8 mouse cellular contexts compared by ENCODE assay signal in the genomic region with DNA sequence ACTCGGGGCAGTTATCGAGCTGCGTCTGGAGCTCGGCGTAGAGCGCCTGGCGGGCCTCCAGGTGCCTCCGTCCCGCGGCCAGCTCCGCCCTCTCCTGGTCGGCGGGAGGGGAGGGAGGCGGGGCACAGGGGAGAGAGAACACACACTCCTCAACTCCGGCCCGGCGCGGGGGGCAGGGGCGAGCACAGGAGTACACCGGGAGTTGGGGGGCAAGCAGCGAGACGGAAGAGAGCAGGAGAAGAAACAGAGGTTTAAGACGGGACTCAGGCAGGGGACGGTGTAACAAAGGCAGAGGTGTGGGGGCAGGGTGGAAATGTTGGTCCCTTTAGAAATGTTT. TPM values are rescaled to one million over a fixed set of nuclear protein-coding genes. Genes with fewer than 3 reads are reported as not detected.
DNase-seq lines count a peak whose midpoint lies in the region; ATAC-seq lines count a peak whose summit lies in the region.

No protein-coding gene starts in this region.

- H3K27me3 ChIP-seq in intestine, embryonic 14.5 days (replicated peaks; ENCODE audit: control insufficient read depth, insufficient read depth, low read length) = no peaks in the 10 kb centered on the region
- peaks cover 21% of the 10 kb centered on the region for H3K27me3 ChIP-seq in liver, embryonic 15.5 days
- no peaks in the 10 kb centered on the region for H3K27me3 ChIP-seq in neural tube, embryonic 12.5 days (replicated peaks)

- H3K4me2 ChIP-seq in intestine, embryonic 14.5 days (ENCODE audit: low read length) = peak overlapping the region; percentile 67
- H3K4me2 ChIP-seq in liver, embryonic 15.5 days = peak overlapping the region; percentile 66
- peak overlapping the region; percentile 60 for H3K4me2 ChIP-seq in neural tube, embryonic 12.5 days (replicated peaks)

- H3K27ac ChIP-seq in intestine, embryonic 14.5 days (ENCODE audit: low read depth) = no peak overlapping the region; the same call in 1 of the 2 replicates
- no peak overlapping the region for H3K27ac ChIP-seq in liver, embryonic 15.5 days (replicated peaks)
- H3K27ac ChIP-seq in neural tube, embryonic 12.5 days = no peak overlapping the region

- H3K36me3 ChIP-seq in intestine, embryonic 14.5 days (ENCODE audit: control insufficient read depth, insufficient read depth, low read length) = peaks cover 52% of the 10 kb centered on the region
- no peaks in the 10 kb centered on the region for H3K36me3 ChIP-seq in liver, embryonic 15.5 days (replicated peaks)
- H3K36me3 ChIP-seq in neural tube, embryonic 12.5 days = peaks cover 85% of the 10 kb centered on the region

- DNase-seq in T-cell, adult 2 months (ENCODE audit: low spot score) = peak; percentile 46
- DNase-seq in embryo, embryonic 10.5 days (ENCODE audit: low spot score) = peak; percentile 70
- DNase-seq in gastrocnemius, postnatal 4 days (ENCODE audit: low spot score in 2 of 2) = peak; percentile 73 to 81
- DNase-seq in intestine, embryonic 14.5 days (ENCODE audit: low spot score) = peak; percentile 85
- peak; percentile 74 to 80 for DNase-seq in thymus, postnatal 36 days
- no peak for DNase-seq in cerebellum, adult 9-11 months

- WGBS in intestine, embryonic 14.5 days = 5% methylated on average over 24 of the region's 24 CpGs
- 13% methylated on average over 23 of the region's 24 CpGs for WGBS in liver, embryonic 15.5 days (ENCODE audit: insufficient replicate concordance)
- 6% methylated on average over 24 of the region's 24 CpGs for WGBS in neural tube, embryonic 12.5 days

- H3K9me3 ChIP-seq in intestine, embryonic 14.5 days (ENCODE audit: control insufficient read depth, low read length) = no peaks in the 10 kb centered on the region
- H3K9me3 ChIP-seq in liver, embryonic 15.5 days (replicated peaks) = no peaks in the 10 kb centered on the region
- H3K9me3 ChIP-seq in neural tube, embryonic 12.5 days = no peaks in the 10 kb centered on the region

- peak overlapping the region; percentile 29 for H3K9ac ChIP-seq in intestine, embryonic 14.5 days (ENCODE audit: low read length)
- peak overlapping the region; percentile 21; the same call in 1 of the 2 replicates for H3K9ac ChIP-seq in liver, embryonic 15.5 days
- H3K9ac ChIP-seq in neural tube, embryonic 12.5 days = peak overlapping the region; percentile 42

- peak; percentile 82 for ATAC-seq in intestine, embryonic 14.5 days (replicated peaks; ENCODE audit: low FRiP score, low TSS enrichment, low read depth)
- peak; percentile 55 for ATAC-seq in liver, embryonic 15.5 days (ENCODE audit: insufficient read depth)
- peak; percentile 79 for ATAC-seq in neural tube, embryonic 12.5 days (ENCODE audit: low FRiP score, low read depth)

- peaks cover 10% of the 10 kb centered on the region; the same call in 1 of the 2 replicates for H3K4me1 ChIP-seq in intestine, embryonic 14.5 days (replicated peaks; ENCODE audit: control insufficient read depth, insufficient read depth, low read length)
- H3K4me1 ChIP-seq in liver, embryonic 15.5 days (replicated peaks) = peaks cover 24% of the 10 kb centered on the region
- peaks cover 21% of the 10 kb centered on the region for H3K4me1 ChIP-seq in neural tube, embryonic 12.5 days

- peak overlapping the region; percentile 36 for H3K4me3 ChIP-seq in intestine, embryonic 14.5 days (ENCODE audit: low read depth, low read length)
- H3K4me3 ChIP-seq in liver, embryonic 15.5 days (replicated peaks) = peak overlapping the region; percentile 45
- H3K4me3 ChIP-seq in neural tube, embryonic 12.5 days = peak overlapping the region; percentile 25

RNA-seq across cellular contexts. Expression of a gene that starts 26.6 kb away (rescaled TPM):
- total RNA-seq in gastrocnemius, postnatal 4 days (2021) = 100 to 1,000 TPM; 104 to 123 TPM
- 21.4 and 22.6 TPM in 2 replicates for polyA plus RNA-seq in intestine, embryonic 14.5 days (2014; fragmentation: Nextera tagmentation; extraction: Ambion mirVana)
- 2.5 and 2.7 TPM in 2 replicates for polyA plus RNA-seq in liver, embryonic 15.5 days (2015; fragmentation: Nextera tagmentation; extraction: Ambion mirVana)
- polyA plus RNA-seq in neural tube, embryonic 12.5 days (2016; fragmentation: Nextera tagmentation; extraction: Ambion mirVana) = 58.9 and 61.6 TPM in 2 replicates

RNA-seq across cellular contexts. Expression of a gene that starts 35.4 kb away (rescaled TPM):
- not detected for total RNA-seq in gastrocnemius, postnatal 4 days (2021)
- polyA plus RNA-seq in intestine, embryonic 14.5 days (2014; fragmentation: Nextera tagmentation; extraction: Ambion mirVana) = not detected in 2 replicates
- not detected in 2 replicates for polyA plus RNA-seq in liver, embryonic 15.5 days (2015; fragmentation: Nextera tagmentation; extraction: Ambion mirVana)
- polyA plus RNA-seq in neural tube, embryonic 12.5 days (2016; fragmentation: Nextera tagmentation; extraction: Ambion mirVana) = not detected in 2 replicates

RNA-seq across cellular contexts. Expression of a gene that starts 59.2 kb away (rescaled TPM):
- total RNA-seq in gastrocnemius, postnatal 4 days (2021) = 100 to 1,000 TPM; 124 to 142 TPM
- 188 and 192 TPM in 2 replicates for polyA plus RNA-seq in intestine, embryonic 14.5 days (2014; fragmentation: Nextera tagmentation; extraction: Ambion mirVana)
- 87.1 and 89.2 TPM in 2 replicates for polyA plus RNA-seq in liver, embryonic 15.5 days (2015; fragmentation: Nextera tagmentation; extraction: Ambion mirVana)
- polyA plus RNA-seq in neural tube, embryonic 12.5 days (2016; fragmentation: Nextera tagmentation; extraction: Ambion mirVana) = 169 and 182 TPM in 2 replicates

RNA-seq across cellular contexts. Expression of a gene that starts 59.3 kb away (rescaled TPM):
- total RNA-seq in gastrocnemius, postnatal 4 days (2021) = 10 to 100 TPM; 65.9 to 69.5 TPM
- 87.8 and 96.0 TPM in 2 replicates for polyA plus RNA-seq in intestine, embryonic 14.5 days (2014; fragmentation: Nextera tagmentation; extraction: Ambion mirVana)
- polyA plus RNA-seq in liver, embryonic 15.5 days (2015; fragmentation: Nextera tagmentation; extraction: Ambion mirVana) = 16.7 and 19.0 TPM in 2 replicates
- polyA plus RNA-seq in neural tube, embryonic 12.5 days (2016; fragmentation: Nextera tagmentation; extraction: Ambion mirVana) = 150 and 155 TPM in 2 replicates
